Mouse (Mus musculus) megakaryocyte, embryonic 14.5 days (primary cell): ENCODE measurements around the gene Lkaaear1. TPM values are rescaled to one million over a fixed set of nuclear protein-coding genes. Genes with fewer than 3 reads are reported as not detected.

Experiments
- H3K27me3 ChIP-seq: replicated peaks from 2 replicates; pipeline ENCODE3; 2012; ENCODE audit warnings: inconsistent platforms
- H3K36me3 ChIP-seq: replicated peaks from 2 replicates; pipeline ENCODE3; 2012; ENCODE audit warnings: low read length, inconsistent platforms, mixed read lengths
- H3K4me1 ChIP-seq: 2 replicates; pipeline ENCODE4 v1.6.1; 2012; ENCODE audit warnings: inconsistent platforms
- H3K4me3 ChIP-seq: replicated peaks from 2 replicates; pipeline ENCODE3; 2012; ENCODE audit warnings: moderate library complexity, mild to moderate bottlenecking, inconsistent platforms
- H3K9me3 ChIP-seq: 2 replicates; pipeline ENCODE4 v1.6.1; 2012; ENCODE audit warnings: inconsistent platforms
- FLI1 ChIP-seq: IDR thresholded peaks from 2 replicates; pipeline ENCODE4 v1.6.1; 2012; ENCODE audit warnings: low read length, inconsistent platforms, mixed read lengths
- GATA1 ChIP-seq: IDR thresholded peaks from 3 replicates; pipeline ENCODE4 v1.6.1; 2012; ENCODE audit warnings: mixed read lengths, low read length, inconsistent platforms, borderline replicate concordance
- polyA plus RNA-seq: library from polyadenylated mRNA; stranded (reverse); fragments of >175 nt; gene quantifications from 2 replicates; pipeline ENCODE4 v1.2.3, GENCODE M21; 2012; ENCODE audit warnings: low replicate concordance; ENCODE audit not compliant: insufficient read depth

The Lkaaear1 gene
- polyA plus RNA-seq = not detected in 2 replicates

- peaks cover 31% of the 10 kb centered on the region for H3K4me1 ChIP-seq
- H3K27me3 ChIP-seq = peaks cover 41% of the 10 kb centered on the region
- TF ChIP-seq FLI1 (no peak), GATA1 (no peak)
- H3K4me3 ChIP-seq = peak within 1 kb of the TSS; percentile 28
- no peaks in the 10 kb centered on the region for H3K36me3 ChIP-seq
- no peaks in the 10 kb centered on the region for H3K9me3 ChIP-seq
These were observed at the start of gene Lkaaear1 for GRCm38 (mm10) chr2:181698241-181698640. TSS of gene Lkaaear1 (minus strand) at chr2:181698442.

DNA sequence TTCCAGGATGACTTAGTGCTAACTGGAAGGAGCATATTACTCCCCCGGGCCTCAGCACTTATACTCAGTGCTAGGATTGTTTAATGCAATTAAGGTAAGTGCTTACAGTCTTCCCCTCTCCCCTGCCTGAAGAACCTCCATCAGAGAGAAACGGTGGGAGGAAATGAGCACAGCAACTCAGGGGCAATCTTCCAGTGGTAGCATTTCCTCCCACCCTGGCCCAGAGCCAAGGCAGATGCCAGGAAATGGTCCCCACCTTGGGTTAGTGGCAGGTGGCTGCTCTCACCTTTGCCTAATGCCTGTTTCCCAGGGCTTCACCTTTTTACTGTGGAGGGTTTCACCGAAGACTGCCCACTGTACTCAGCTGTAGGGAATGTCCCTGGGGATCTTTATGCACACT is 31.8 kb upstream of the Lkaaear1 start:
- Histone ChIP-seq H3K9me3 (0 out of 2 replicates have a peak, but pooled peaks cover 4% of the 10 kb centered on the region), H3K4me3 (no peak overlapping the region), H3K36me3 (no peaks in the 10 kb centered on the region), H3K4me1 (no peaks in the 10 kb centered on the region), H3K27me3 (peaks cover 19% of the 10 kb centered on the region)
- no peak for TF ChIP-seq FLI1

DNA sequence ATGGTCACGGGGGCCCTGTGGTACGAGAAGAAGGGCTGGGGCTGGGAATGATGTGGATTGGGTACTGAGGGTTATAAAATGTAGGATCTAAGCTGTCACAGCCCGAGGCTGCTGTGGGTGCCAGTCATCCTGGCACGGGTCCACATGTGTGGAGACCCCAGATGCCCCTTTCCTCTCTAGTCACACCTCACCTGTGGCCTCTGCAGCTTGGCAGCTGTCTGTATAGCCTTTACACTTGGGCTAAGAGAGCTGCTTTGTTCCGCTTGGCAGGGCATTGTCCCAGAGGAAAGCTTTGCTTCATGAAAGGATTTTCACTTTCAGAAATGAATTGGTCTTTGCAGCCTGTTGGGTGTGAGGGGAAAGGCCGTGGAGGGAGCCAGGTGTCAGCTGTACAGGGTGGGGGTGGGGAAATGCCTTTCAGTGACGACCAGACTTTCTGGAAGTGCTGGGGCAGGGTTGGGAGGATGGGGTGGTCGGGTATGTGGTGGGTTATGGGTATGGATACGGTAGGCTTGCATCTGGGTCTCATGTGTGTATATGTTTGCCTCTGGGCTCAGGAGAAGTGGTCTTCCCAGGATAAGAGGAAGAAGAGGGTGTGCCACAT is 29.5 kb upstream of the Lkaaear1 start:
- Histone ChIP-seq H3K36me3 (no peaks in the 10 kb centered on the region), H3K27me3 (peaks cover 22% of the 10 kb centered on the region), H3K9me3 (no peaks in the 10 kb centered on the region), H3K4me3 (no peak overlapping the region), H3K4me1 (no peaks in the 10 kb centered on the region; the same call in 1 of the 2 replicates)
- no peak for TF ChIP-seq FLI1
- TF ChIP-seq GATA1 = no peak

DNA sequence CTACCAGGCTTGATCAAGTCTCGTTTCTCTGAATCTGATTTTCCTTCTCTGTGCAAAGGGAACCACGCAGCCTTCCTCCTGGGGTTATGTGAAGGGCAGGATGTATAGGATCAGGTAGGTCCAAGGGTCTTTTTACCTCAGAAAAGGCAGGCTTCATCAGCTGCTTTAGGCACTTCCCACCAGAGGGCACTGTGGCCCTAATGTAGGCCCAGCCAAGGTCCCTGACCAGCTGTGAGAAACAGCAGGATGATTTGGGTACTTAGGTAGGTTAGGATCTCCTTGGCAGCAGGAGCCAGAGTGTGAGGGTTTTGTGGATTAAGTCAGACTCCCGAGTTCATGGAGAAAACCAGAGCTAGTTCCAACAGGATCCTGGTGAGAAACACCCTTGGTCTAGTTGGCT is 24.0 kb upstream of the Lkaaear1 start:
- no peaks in the 10 kb centered on the region for H3K9me3 ChIP-seq
- TF ChIP-seq GATA1 = no peak
- no peak for TF ChIP-seq FLI1
- H3K36me3 ChIP-seq = no peaks in the 10 kb centered on the region
- H3K4me3 ChIP-seq = no peak overlapping the region
- H3K27me3 ChIP-seq = peaks cover 28% of the 10 kb centered on the region
- H3K4me1 ChIP-seq = no peaks in the 10 kb centered on the region; the same call in 1 of the 2 replicates

DNA sequence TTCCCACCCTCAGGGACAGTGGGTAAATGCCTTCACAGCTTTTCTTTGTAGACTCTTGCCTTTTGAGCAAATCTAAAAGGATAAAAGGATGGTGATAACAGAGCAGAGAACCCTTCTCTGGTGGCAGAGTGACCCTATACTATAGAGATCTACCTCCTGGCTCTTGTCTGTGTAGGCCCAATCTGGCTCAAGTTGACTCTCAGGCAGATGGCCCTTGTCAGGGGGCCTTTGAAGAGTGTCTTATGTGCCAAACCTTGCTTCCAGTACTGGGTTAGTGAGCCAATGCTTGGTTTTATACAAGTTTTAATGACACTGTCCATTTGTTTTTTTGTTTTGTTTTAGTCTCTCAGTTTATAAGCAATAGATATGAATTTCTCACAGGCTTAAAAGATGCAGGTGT is 23.0 kb upstream of the Lkaaear1 start:
- TF ChIP-seq FLI1 (no peak), GATA1 (no peak)
- H3K4me1 ChIP-seq = no peaks in the 10 kb centered on the region; the same call in 1 of the 2 replicates
- H3K9me3 ChIP-seq = no peaks in the 10 kb centered on the region
- H3K36me3 ChIP-seq = no peaks in the 10 kb centered on the region
- H3K27me3 ChIP-seq = peaks cover 34% of the 10 kb centered on the region
- no peak overlapping the region for H3K4me3 ChIP-seq

- H3K27me3 ChIP-seq = peaks cover 40% of the 10 kb centered on the region
- no peak overlapping the region for H3K4me3 ChIP-seq
- TF ChIP-seq GATA1 (no peak), FLI1 (no peak)
- H3K4me1 ChIP-seq = peaks cover 6% of the 10 kb centered on the region
- no peaks in the 10 kb centered on the region for H3K36me3 ChIP-seq
- H3K9me3 ChIP-seq = no peaks in the 10 kb centered on the region
These were observed 21.8 kb upstream of the Lkaaear1 start for GRCm38 (mm10) chr2:181720061-181720460.

- no peaks in the 10 kb centered on the region for H3K36me3 ChIP-seq
- H3K27me3 ChIP-seq = peaks cover 57% of the 10 kb centered on the region
- H3K4me3 ChIP-seq = no peak overlapping the region
- H3K4me1 ChIP-seq = peaks cover 14% of the 10 kb centered on the region
- TF ChIP-seq GATA1 (no peak), FLI1 (no peak)
- no peaks in the 10 kb centered on the region for H3K9me3 ChIP-seq
These were observed 18.7 kb upstream of the Lkaaear1 start for GRCm38 (mm10) chr2:181716991-181717390.

- Histone ChIP-seq H3K36me3 (no peaks in the 10 kb centered on the region), H3K9me3 (no peaks in the 10 kb centered on the region), H3K4me3 (no peak overlapping the region), H3K27me3 (peaks cover 57% of the 10 kb centered on the region), H3K4me1 (peaks cover 14% of the 10 kb centered on the region)
- TF ChIP-seq GATA1 = no peak
- no peak for TF ChIP-seq FLI1
These were observed 17.1 kb upstream of the Lkaaear1 start for GRCm38 (mm10) chr2:181715382-181715781.

GRCm38 (mm10) chr2:181714903-181715326 is 16.7 kb upstream of the Lkaaear1 start, which contains the start of gene Oprl1:
TSS of gene Oprl1 (plus strand) at chr2:181715016.
- Histone ChIP-seq H3K4me3 (peak within 1 kb of the TSS; percentile 11), H3K27me3 (peaks cover 55% of the 10 kb centered on the region), H3K4me1 (peaks cover 14% of the 10 kb centered on the region), H3K9me3 (no peaks in the 10 kb centered on the region), H3K36me3 (no peaks in the 10 kb centered on the region)
- TF ChIP-seq GATA1 = no peak
- no peak for TF ChIP-seq FLI1

DNA sequence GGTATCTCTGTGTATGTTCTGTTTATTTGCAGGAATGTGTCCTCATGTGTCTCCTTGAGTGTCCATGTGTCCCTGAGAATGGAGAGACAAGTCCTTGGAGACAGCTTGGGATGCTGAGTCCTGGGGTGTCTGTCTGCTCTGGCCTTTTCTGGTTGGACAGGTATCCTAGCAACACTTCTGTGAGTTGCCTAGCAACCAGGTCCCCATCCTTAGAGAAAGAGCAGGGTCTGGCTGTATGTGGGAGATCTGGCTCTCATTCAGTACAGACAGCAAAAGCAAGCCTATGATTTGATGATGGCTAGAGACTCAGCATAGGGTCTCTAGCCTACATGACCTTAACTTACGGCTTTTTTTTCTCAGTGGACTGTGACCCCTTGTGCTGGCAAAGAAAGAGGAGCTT is 15.5 kb upstream of the Lkaaear1 start:
- Histone ChIP-seq H3K9me3 (no peaks in the 10 kb centered on the region), H3K36me3 (no peaks in the 10 kb centered on the region), H3K27me3 (peaks cover 48% of the 10 kb centered on the region), H3K4me3 (no peak overlapping the region), H3K4me1 (peaks cover 18% of the 10 kb centered on the region)
- no peak for TF ChIP-seq GATA1
- no peak for TF ChIP-seq FLI1
